Mouse (Mus musculus) hindbrain, embryonic 11.5 days (tissue): ENCODE data around the gene Atp6v1g3. TPM values are rescaled to one million over a fixed set of nuclear protein-coding genes. Genes with fewer than 3 reads are reported as not detected.

Source experiments
- ATAC-seq: fragments of 200-750 bp; cut with Nextera tagmentation; 2 replicates; pipeline ENCODE4 v1.8.0; 2017; ENCODE audit warnings: mild to moderate bottlenecking, moderate TSS enrichment, moderate library complexity; ENCODE audit not compliant: low FRiP score
- DNase-seq: peaks from one replicate; pipeline ENCODE4 v3.0.0-alpha.2; 2015; ENCODE audit warnings: low spot score
- H3K27ac ChIP-seq: fragments of 300-500 bp; sonication (generic); 2 replicates; pipeline ENCODE4 v1.5.1; 2014; ENCODE audit warnings: mild to moderate bottlenecking, low read depth, low read length
- H3K27me3 ChIP-seq: fragments of 300-500 bp; sonication (generic); 2 replicates; pipeline ENCODE4 v1.6.1; 2014; ENCODE audit warnings: mild to moderate bottlenecking, low read length, moderate library complexity, mixed read lengths; ENCODE audit not compliant: control insufficient read depth, insufficient read depth
- H3K36me3 ChIP-seq: fragments of 300-500 bp; sonication (generic); 2 replicates; pipeline ENCODE4 v1.6.1; 2014; ENCODE audit warnings: mild to moderate bottlenecking, low read length, moderate library complexity, mixed read lengths; ENCODE audit not compliant: control insufficient read depth, insufficient read depth
- H3K4me1 ChIP-seq: fragments of 300-500 bp; sonication (generic); replicated peaks from 2 replicates; pipeline ENCODE4 v1.6.1; 2014; ENCODE audit warnings: low read length, mixed read lengths; ENCODE audit not compliant: control insufficient read depth, insufficient read depth
- H3K4me2 ChIP-seq: fragments of 300-500 bp; sonication (generic); replicated peaks from 2 replicates; pipeline ENCODE4 v1.6.1; 2014; ENCODE audit warnings: mild to moderate bottlenecking, low read depth, low read length
- H3K4me3 ChIP-seq: fragments of 300-500 bp; sonication (generic); 2 replicates; pipeline ENCODE4 v1.5.1; 2014; ENCODE audit warnings: low read depth, low read length
- H3K9ac ChIP-seq: fragments of 300-500 bp; sonication (generic); 2 replicates; pipeline ENCODE4 v1.6.1; 2014; ENCODE audit warnings: low read depth, low read length
- H3K9me3 ChIP-seq: fragments of 300-500 bp; sonication (generic); 2 replicates; pipeline ENCODE4 v1.6.1; 2016; ENCODE audit warnings: low read length; ENCODE audit not compliant: control insufficient read depth
- WGBS: fragments of 180-500 bp; shearing (Covaris S2); extraction: QIAGEN DNeasy Blood & Tissue Kit; methylation state at CpG from one replicate; pipeline ENCODE4 v1.1.7; 2014; 5-methylcytosine and 5-hydroxymethylcytosine counted together
- polyA plus RNA-seq: library from polyadenylated mRNA; unstranded; fragments of >200 nt; fragmentation: Nextera tagmentation; extraction: Ambion mirVana; gene quantifications from 2 replicates; pipeline ENCODE4 v1.2.1, GENCODE M21; 2014

Gene Atp6v1g3
- polyA plus RNA-seq, 1 experiment from 2014 or later: not detected

DNA sequence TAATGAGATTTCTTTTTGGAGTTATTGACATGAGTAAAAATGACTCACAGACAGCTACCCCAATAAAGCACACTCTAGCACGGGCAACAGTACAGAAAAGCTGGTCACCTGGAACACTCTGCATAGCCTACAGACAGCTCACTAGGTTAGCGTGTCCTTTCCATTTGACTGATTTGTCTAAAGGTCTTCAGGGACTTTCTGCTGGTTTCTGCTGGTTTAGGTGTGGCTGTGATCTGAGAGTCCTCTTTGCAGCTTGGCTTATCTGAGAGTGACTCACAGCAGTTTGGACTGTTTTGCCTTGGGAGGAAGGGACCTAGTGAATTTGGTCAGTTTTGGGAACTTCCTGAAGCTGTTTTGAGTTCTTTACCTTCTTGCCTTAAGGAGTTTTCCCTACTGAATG is 24.8 kb upstream of the Atp6v1g3 start:
- DNase-seq (no peak), ATAC-seq (no peak)
- Histone ChIP-seq H3K27ac (no peak overlapping the region), H3K9me3 (no peaks in the 10 kb centered on the region), H3K27me3 (no peaks in the 10 kb centered on the region), H3K4me1 (no peaks in the 10 kb centered on the region), H3K4me2 (no peak overlapping the region), H3K9ac (no peak overlapping the region), H3K4me3 (no peak overlapping the region), H3K36me3 (no peaks in the 10 kb centered on the region)
- WGBS: 87% methylated on average over 2 of the region's 2 CpGs

DNA sequence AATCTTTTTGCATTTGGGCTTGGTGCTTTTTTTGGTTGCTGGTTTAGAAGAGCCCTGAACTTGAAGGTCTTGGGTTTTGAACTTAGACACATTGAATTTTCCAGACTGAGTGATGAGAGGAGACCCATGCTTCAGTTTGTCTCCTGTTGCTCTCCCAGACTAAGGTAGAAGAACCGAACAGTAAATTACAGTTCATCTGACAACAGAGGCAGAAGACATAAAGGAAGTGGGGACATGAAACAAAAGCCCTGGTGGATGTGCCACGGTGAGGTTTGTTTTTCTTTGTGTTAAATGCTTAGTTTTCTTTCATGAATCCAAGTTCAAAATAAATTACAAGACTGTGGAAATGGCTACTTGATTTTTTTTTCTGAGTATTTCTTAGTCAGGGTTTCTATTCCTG is 22.6 kb upstream of the Atp6v1g3 start:
- H3K9me3 ChIP-seq: no peaks in the 10 kb centered on the region
- H3K36me3 ChIP-seq: no peaks in the 10 kb centered on the region
- H3K4me1 ChIP-seq: no peaks in the 10 kb centered on the region
- no peaks in the 10 kb centered on the region for H3K27me3 ChIP-seq
- H3K4me3 ChIP-seq: no peak overlapping the region
- DNase-seq (no peak), ATAC-seq (no peak)
- no peak overlapping the region for H3K4me2 ChIP-seq
- H3K9ac ChIP-seq: no peak overlapping the region
- H3K27ac ChIP-seq: no peak overlapping the region
- 70% methylated on average over 2 of the region's 2 CpGs for WGBS

DNA sequence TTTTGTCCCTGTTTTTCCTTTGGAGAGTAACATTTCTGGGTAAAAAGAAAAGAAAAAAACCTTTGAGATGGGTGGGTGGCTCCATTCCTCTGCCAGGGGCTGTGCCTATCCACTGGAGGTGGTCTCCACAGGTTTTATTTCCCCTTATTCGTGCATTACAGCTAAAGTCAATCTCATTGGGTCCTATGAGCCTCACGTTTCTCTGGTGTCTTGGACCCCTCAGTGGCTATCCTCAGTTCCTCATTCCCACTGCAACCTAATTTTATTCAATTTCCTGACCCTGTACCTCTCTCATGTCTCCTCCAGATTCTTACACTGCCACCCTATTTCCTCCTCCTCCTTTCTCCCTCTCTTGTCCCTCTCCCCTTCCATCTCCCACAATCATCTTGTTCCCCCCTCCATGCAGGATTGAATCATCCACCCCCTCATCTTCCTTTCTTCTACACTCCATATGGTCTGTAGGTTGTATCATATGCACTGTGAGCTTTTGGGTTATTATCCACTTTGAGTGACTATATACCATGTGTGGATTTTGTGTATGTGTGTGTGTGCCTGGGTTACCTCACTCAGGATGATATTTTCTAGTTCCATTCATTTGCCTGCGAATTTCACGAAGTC is 17.3 kb upstream of the Atp6v1g3 start:
- DNase-seq (no peak), ATAC-seq (no peak)
- Histone ChIP-seq H3K4me3 (no peak overlapping the region), H3K9me3 (no peaks in the 10 kb centered on the region), H3K4me2 (no peak overlapping the region), H3K36me3 (no peaks in the 10 kb centered on the region), H3K27ac (no peak overlapping the region), H3K9ac (no peak overlapping the region), H3K27me3 (no peaks in the 10 kb centered on the region), H3K4me1 (no peaks in the 10 kb centered on the region)
- 85% methylated on average over 4 of the region's 4 CpGs for WGBS

DNA sequence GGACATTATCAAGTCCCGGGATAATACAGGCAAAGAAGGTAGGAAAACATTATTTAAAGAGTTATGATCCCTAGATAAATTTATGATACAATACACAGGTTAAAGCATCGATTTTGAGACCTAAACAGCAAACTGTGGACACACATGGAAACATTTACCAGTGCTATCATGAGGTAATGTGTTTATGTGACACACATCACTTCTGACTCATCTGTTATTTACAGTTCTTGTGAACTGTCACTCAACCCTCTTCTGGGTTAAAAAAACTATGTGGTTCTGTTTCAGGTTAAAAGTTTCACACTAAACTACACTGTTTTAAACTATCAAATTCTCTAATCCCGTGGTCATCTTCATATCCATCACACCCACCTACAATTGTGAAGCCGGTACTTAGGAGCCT is 14.8 kb upstream of the Atp6v1g3 start:
- DNase-seq (no peak), ATAC-seq (no peak)
- WGBS: 84% methylated on average over 4 of the region's 4 CpGs

DNA sequence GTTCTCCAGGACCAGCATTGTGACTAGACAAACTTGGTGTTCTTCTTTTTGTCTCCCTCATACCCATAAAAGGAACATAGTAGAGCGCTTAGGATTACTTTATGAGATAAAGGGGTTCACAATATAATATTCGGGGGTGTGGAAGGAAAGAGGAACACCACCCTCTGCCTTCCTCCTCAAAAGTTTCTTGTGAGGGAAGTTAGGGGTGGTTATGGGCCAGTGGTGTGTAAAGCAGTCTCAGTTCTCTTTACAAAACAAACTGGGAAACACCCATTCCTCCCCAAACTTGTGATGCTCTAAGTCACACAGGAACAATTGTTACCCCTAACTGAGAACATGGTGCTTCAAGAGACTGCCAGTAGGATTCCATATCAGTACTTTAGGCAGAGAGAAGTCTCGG is 12.0 kb upstream of the Atp6v1g3 start:
- DNase-seq (no peak), ATAC-seq (no peak)
- 90% methylated on average over 3 of the region's 3 CpGs for WGBS
- Histone ChIP-seq H3K36me3 (no peaks in the 10 kb centered on the region), H3K9ac (no peak overlapping the region), H3K27me3 (no peaks in the 10 kb centered on the region), H3K4me3 (no peak overlapping the region), H3K9me3 (no peaks in the 10 kb centered on the region), H3K27ac (no peak overlapping the region), H3K4me1 (no peaks in the 10 kb centered on the region), H3K4me2 (no peak overlapping the region)

More for the DNA sequence above, 14.8 kb upstream of the Atp6v1g3 start:
- Histone ChIP-seq H3K9me3 (no peaks in the 10 kb centered on the region), H3K27me3 (no peaks in the 10 kb centered on the region), H3K4me3 (no peak overlapping the region), H3K4me2 (no peak overlapping the region), H3K27ac (no peak overlapping the region), H3K36me3 (no peaks in the 10 kb centered on the region), H3K9ac (no peak overlapping the region), H3K4me1 (no peaks in the 10 kb centered on the region)

DNA sequence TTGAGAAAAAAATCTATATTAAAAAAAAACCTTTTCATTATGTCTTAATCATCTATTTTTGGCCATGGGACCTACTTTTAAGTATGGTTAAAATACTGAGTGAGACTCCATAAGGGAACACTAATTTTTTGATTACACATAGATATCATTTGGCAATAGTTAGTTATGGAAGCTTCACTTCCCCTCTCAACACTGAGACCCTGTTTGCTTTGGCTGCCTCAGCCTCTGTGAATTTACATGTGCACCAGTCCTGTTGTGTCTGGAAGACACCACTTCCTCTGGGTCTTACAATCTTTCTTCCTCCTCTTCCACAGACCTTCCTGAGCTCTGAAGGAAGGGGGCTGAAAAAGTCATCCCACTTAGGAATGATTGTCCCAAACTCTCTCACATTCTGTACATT is 11.1 kb upstream of the Atp6v1g3 start:
- H3K9me3 ChIP-seq: no peaks in the 10 kb centered on the region
- no peak overlapping the region for H3K9ac ChIP-seq
- H3K4me1 ChIP-seq: no peaks in the 10 kb centered on the region
- H3K4me2 ChIP-seq: no peak overlapping the region
- H3K36me3 ChIP-seq: no peaks in the 10 kb centered on the region
- no peak overlapping the region for H3K4me3 ChIP-seq
- no peaks in the 10 kb centered on the region for H3K27me3 ChIP-seq
- ATAC-seq (no peak), DNase-seq (no peak)
- H3K27ac ChIP-seq: no peak overlapping the region

DNA sequence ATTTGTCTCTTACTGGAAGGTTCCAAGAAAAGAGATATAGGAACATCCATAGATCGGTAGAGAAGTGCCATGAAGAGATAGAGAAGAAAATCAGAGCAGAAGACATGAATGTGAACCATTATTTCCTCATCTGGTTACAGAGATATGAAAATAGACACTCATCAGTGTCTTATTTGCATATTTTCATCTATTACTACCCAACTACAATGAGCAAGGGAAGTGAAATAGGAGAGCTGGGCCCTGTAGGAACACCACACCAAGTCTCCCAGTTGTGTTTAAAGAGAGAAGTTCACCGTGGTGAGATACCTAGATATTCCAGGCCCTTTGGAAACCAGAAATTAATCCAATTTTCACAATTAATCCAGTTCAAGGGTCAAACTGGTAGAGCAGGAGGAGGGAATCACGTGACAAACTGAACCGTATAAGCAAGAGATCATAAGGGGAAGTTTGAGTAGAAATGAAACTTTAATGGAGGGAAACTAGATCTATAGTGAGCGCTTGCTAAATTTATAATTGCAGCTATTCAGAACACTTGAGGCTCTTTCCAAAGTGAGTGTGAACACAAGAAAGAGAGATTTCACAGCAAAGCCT is 6.0 kb upstream of the Atp6v1g3 start:
- ATAC-seq (no peak), DNase-seq (no peak)
- H3K4me3 ChIP-seq: no peak overlapping the region
- H3K4me1 ChIP-seq: no peaks in the 10 kb centered on the region
- H3K9ac ChIP-seq: no peak overlapping the region
- H3K27me3 ChIP-seq: no peaks in the 10 kb centered on the region
- H3K36me3 ChIP-seq: no peaks in the 10 kb centered on the region
- H3K4me2 ChIP-seq: no peak overlapping the region
- no peaks in the 10 kb centered on the region for H3K9me3 ChIP-seq
- H3K27ac ChIP-seq: no peak overlapping the region
- WGBS: 90% methylated on average over 5 of the region's 5 CpGs

DNA sequence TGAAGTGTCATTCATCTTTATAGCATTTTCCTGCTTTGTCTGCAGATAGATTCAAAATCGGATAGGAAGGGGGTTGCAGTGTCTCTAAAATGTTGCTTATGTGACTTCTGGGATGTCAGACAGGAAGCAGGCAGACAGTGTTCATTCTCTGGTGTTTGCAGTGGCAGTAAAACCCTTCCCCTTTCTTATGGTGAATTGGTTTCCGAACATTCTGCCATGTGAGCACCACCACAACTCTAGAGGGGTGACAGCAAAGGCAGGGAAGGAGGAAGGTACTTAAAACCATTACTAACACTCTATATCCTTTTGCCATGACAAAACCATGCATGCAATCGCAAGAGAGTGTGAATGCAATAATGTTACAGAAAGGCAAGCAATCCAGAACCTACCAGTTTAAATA is 1.4 kb downstream of the Atp6v1g3 start:
- ATAC-seq (no peak), DNase-seq (no peak)
- Histone ChIP-seq H3K4me3 (no peak overlapping the region), H3K9me3 (no peaks in the 10 kb centered on the region), H3K9ac (no peak overlapping the region), H3K27ac (no peak overlapping the region), H3K27me3 (no peaks in the 10 kb centered on the region), H3K36me3 (no peaks in the 10 kb centered on the region), H3K4me1 (no peaks in the 10 kb centered on the region), H3K4me2 (no peak overlapping the region)
- 82% methylated on average over 3 of the region's 3 CpGs for WGBS

DNA sequence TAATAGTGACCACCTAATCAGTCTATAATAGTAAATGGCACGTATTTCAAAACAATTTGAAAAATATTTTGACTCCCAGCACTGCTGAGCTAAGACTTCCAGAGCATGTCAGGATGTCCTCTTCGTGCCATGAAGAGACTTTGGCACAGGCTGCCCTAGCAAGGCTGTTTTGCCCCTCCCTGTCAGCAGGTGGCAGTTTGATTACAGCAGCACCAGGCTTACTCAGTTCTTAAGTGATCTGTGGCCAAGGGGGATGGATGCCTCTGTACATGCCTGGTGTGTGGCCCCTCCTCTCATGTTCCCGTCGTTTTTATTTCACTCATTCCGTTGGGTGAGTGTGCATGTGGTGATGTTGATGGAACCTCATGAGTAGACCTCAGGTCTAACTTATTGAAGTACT is 2.3 kb downstream of the Atp6v1g3 start:
- H3K27me3 ChIP-seq: no peaks in the 10 kb centered on the region
- no peak overlapping the region for H3K4me2 ChIP-seq
- no peak overlapping the region for H3K4me3 ChIP-seq
- no peaks in the 10 kb centered on the region for H3K9me3 ChIP-seq
- no peak overlapping the region for H3K27ac ChIP-seq
- H3K9ac ChIP-seq: no peak overlapping the region
- ATAC-seq (no peak; the same call in 1 of the 2 replicates), DNase-seq (no peak)
- H3K36me3 ChIP-seq: no peaks in the 10 kb centered on the region
- no peaks in the 10 kb centered on the region for H3K4me1 ChIP-seq
- WGBS: 61% methylated on average over 5 of the region's 5 CpGs
